Mouse (Mus musculus) forebrain, embryonic 10.5 days (tissue): ENCODE results near the gene Hrc. TPM values are rescaled to one million over a fixed set of nuclear protein-coding genes. Genes with fewer than 3 reads are reported as not detected.

Experiments
- DNase-seq: peaks from one replicate; pipeline ENCODE4 v3.0.0-alpha.2; 2017; ENCODE audit warnings: low spot score; ENCODE audit errors: extremely low spot score
- H3K27ac ChIP-seq: fragments of 300-500 bp; sonication (generic); 2 replicates; pipeline ENCODE4 v1.5.1; 2016; ENCODE audit warnings: mild to moderate bottlenecking
- H3K27me3 ChIP-seq: fragments of 300-500 bp; sonication (generic); 2 replicates; pipeline ENCODE4 v1.6.1; 2016; ENCODE audit warnings: mild to moderate bottlenecking; ENCODE audit not compliant: poor library complexity, severe bottlenecking
- H3K36me3 ChIP-seq: fragments of 300-500 bp; sonication (generic); replicated peaks from 2 replicates; pipeline ENCODE4 v1.6.1; 2016; ENCODE audit warnings: mild to moderate bottlenecking, moderate library complexity
- H3K4me1 ChIP-seq: fragments of 300-500 bp; sonication (generic); 2 replicates; pipeline ENCODE4 v1.6.1; 2016
- H3K4me3 ChIP-seq: fragments of 300-500 bp; sonication (generic); 2 replicates; pipeline ENCODE4 v1.5.1; 2016; ENCODE audit warnings: mild to moderate bottlenecking, moderate library complexity
- H3K9me3 ChIP-seq: fragments of 300-500 bp; sonication (generic); 2 replicates; pipeline ENCODE4 v1.6.1; 2016; ENCODE audit warnings: mild to moderate bottlenecking, moderate library complexity
- WGBS: fragments of 180-500 bp; shearing (Covaris S2); methylation state at CpG from one replicate; pipeline ENCODE4 v1.1.7; 2016; 5-methylcytosine and 5-hydroxymethylcytosine counted together
- polyA plus RNA-seq: library from polyadenylated mRNA; unstranded; fragments of >200 nt; fragmentation: Nextera tagmentation; extraction: Ambion mirVana; gene quantifications from 2 replicates; pipeline ENCODE4 v1.2.1, GENCODE M21; 2016

The Hrc gene
- polyA plus RNA-seq = 0.31 and 0.42 TPM in 2 replicates

DNA sequence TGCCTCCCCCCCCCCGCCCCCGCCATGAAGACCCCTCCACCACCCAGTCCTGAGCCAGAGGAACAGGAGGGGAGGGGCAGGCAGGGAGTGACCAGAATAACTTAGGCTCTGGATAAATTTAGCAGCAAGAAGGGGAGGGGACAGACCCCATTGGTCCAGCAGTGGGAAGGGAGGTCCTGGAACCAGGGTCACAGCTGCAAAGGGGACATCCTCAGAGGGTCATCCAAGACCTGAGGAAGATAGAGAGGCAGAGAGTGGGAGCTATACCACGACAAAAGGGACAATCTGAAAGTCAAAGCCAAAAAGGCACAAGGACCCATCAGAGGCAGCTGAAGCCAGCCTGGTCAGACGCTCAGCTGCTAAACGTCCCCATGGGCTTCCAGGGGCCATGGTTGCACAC, at the start of gene Hrc:
Gene Hrc (plus strand): TSS at position 235 of the 400 bp plus-strand sequence.
- no peak for DNase-seq
- H3K27ac ChIP-seq = no peak within 1 kb of the TSS; the same call in 1 of the 2 replicates
- H3K4me3 ChIP-seq = peak within 1 kb of the TSS; percentile 70
- peaks cover 66% of the 10 kb centered on the region for H3K27me3 ChIP-seq
- WGBS = 33% methylated on average over 5 of the region's 5 CpGs
- peaks cover 65% of the 10 kb centered on the region for H3K4me1 ChIP-seq
- no peaks in the 10 kb centered on the region for H3K9me3 ChIP-seq
- no peaks in the 10 kb centered on the region for H3K36me3 ChIP-seq

DNA sequence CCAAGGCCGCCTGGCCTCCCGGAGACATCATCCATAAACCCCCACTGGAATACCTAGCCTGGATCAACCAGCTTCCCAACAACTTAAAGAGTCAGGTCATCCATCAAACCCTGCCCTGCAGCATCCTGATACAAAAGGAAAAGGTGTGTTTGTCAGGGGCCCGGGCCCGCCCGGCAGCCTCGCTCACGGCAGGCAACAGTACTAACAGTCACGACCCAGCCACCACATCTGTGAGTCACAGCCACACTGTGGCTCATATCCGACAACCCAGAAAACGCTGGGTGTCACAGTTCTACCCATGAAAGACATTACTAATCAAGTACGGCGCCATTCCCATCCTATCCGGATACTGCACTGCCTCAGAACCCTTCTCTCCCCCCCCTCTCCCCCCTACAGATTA, 48.6 kb upstream of the Hrc start:
- Histone ChIP-seq H3K9me3 (no peaks in the 10 kb centered on the region), H3K27ac (no peak overlapping the region), H3K4me1 (no peaks in the 10 kb centered on the region), H3K4me3 (no peak overlapping the region), H3K36me3 (no peaks in the 10 kb centered on the region), H3K27me3 (no peaks in the 10 kb centered on the region)
- no peak for DNase-seq
- WGBS = 89% methylated on average over 13 of the region's 13 CpGs

DNA sequence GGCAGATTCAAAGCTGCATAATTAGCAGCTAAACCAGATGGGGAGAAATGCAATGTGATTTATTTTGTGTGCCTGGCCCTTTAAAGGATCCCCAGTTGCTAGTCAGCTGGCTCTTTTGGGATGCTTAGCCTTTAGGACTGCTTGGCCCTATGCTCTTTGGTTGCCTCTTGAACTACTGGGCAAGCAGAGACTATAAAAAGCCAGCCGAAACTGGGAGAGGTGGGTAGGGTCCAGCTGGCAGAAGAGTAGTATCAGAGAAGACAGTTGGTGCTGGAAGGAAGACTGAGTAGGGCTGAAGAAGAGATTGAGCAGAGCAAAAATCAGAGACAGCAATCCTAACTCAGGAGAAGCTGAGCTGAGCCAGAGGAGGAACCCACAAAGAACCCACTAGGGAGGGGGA, 38.5 kb upstream of the Hrc start:
- DNase-seq = no peak
- H3K27me3 ChIP-seq = no peaks in the 10 kb centered on the region
- H3K27ac ChIP-seq = no peak overlapping the region
- WGBS = 81% methylated on average over 1 of the region's 1 CpGs
- peaks cover 5% of the 10 kb centered on the region for H3K4me1 ChIP-seq
- no peaks in the 10 kb centered on the region for H3K9me3 ChIP-seq
- H3K36me3 ChIP-seq = no peaks in the 10 kb centered on the region
- H3K4me3 ChIP-seq = no peak overlapping the region

DNA sequence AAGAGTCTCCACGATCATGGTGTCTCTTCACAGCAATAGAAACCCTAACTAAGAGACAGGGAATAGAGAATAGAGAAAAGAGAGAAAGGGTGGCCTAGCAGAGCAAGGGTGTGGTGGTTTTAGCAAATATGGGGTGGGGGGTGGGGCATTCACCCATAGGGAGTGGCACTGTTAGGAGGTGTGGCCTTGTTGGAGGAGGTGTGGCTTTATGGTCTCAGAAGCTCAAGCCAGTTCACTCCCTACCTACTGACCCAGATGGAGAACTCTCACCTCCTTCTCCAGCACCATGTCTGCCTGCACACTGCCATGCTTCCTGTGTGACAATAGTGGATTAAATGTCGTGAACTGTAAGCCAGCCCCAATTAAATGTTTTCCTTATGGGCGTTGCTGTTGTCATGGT, 37.5 kb upstream of the Hrc start:
- H3K4me1 ChIP-seq = peaks cover 5% of the 10 kb centered on the region
- no peaks in the 10 kb centered on the region for H3K36me3 ChIP-seq
- no peak overlapping the region for H3K4me3 ChIP-seq
- WGBS = 73% methylated on average over 3 of the region's 3 CpGs
- H3K27ac ChIP-seq = no peak overlapping the region
- DNase-seq = no peak
- no peaks in the 10 kb centered on the region for H3K9me3 ChIP-seq
- H3K27me3 ChIP-seq = no peaks in the 10 kb centered on the region

DNA sequence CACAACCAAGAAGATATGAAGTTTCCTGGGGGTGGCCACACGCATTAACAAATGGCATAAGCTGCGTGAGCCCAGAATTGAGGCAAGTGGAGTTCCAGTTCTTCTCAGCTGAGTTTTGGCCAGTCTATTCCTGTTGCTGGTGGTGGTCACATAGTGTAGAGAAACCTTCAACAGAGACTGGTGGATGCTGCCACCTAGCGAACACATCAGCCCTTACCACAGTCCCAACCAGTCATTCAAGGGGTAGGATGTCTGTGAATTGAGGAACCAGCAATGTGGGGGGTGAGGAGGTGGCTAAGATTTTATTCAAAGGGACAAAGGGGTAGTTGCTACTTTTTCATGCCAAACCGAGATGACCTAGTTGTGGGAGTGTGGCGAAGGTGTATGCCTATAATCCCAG, 35.3 kb upstream of the Hrc start:
- H3K27me3 ChIP-seq = peaks cover 14% of the 10 kb centered on the region
- peak; percentile 58 for DNase-seq
- 14% methylated on average over 5 of the region's 5 CpGs for WGBS

DNA sequence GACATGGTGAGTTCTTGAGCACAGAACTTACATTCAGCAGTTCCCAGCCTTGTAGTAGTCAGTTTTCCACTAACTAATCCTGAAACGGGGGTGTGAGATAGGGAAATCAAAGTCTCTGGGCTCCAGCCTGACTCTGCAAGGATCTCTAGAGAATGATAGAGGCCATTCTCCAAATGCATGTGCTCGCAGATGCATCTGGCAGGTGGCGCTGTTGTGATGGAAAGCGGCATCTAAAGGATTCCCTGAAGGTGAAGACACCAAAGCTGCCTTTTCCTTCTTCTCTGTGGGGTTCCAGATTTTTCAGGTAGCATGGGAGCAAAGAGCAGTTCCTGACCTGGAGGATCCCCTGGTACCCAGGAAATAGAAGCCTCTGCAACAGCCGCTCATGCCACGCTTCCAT, 34.8 kb upstream of the Hrc start:
- H3K4me3 ChIP-seq = no peak overlapping the region
- H3K27ac ChIP-seq = no peak overlapping the region
- H3K36me3 ChIP-seq = no peaks in the 10 kb centered on the region
- WGBS = 18% methylated on average over 6 of the region's 6 CpGs
- peaks cover 15% of the 10 kb centered on the region for H3K27me3 ChIP-seq
- peak; percentile 37 for DNase-seq
- H3K9me3 ChIP-seq = no peaks in the 10 kb centered on the region
- peaks cover 16% of the 10 kb centered on the region for H3K4me1 ChIP-seq

More for the DNA sequence above, 35.3 kb upstream of the Hrc start:
- H3K9me3 ChIP-seq = no peaks in the 10 kb centered on the region
- H3K36me3 ChIP-seq = no peaks in the 10 kb centered on the region
- H3K4me1 ChIP-seq = peaks cover 10% of the 10 kb centered on the region
- no peak overlapping the region for H3K4me3 ChIP-seq
- H3K27ac ChIP-seq = no peak overlapping the region

DNA sequence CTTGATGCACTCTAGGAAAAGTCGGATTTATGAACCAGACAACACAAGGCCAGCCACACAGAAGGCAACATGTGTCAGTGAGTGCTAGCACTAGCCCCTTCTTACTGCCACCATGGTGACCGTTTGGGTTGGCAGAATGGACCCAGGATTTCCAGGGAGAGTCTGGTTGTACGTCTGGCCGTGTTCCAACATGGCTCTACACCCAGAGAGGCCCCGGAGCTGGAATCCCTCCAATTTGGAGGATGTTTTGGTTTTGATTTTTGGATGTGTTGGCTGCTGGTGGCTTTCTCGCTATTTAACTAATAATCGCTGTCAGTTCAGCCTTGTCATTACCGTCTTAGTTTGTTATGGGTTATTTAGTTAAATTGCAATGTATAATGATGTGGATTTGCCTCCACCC, 32.5 kb upstream of the Hrc start:
- DNase-seq = no peak
- Histone ChIP-seq H3K4me1 (peaks cover 18% of the 10 kb centered on the region), H3K4me3 (no peak overlapping the region), H3K36me3 (no peaks in the 10 kb centered on the region), H3K9me3 (no peaks in the 10 kb centered on the region), H3K27ac (no peak overlapping the region), H3K27me3 (peaks cover 15% of the 10 kb centered on the region)
- WGBS = 91% methylated on average over 8 of the region's 8 CpGs

DNA sequence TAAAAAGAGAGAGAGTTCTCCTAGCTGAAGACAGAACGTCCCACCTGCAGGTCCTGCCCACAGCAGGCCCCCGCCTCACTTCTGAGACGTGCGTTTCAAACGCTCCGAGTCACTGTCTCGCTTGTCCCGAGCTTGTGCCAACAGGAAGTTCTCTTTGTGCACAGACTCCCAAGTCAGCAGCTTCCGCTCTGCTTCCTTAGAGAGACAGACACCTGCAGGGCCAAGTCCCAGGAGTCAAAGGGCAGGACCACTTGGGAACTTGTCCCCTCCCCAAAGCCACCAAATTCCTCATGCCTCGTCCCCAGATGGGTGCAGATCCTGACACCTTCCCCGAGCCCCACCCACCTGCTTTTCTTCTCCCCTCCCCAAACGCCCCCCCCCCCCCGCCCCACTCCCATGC, 30.2 kb upstream of the Hrc start:
- no peak for DNase-seq
- H3K4me1 ChIP-seq = peaks cover 32% of the 10 kb centered on the region
- H3K9me3 ChIP-seq = no peaks in the 10 kb centered on the region
- H3K4me3 ChIP-seq = peak overlapping the region; percentile 49
- H3K27ac ChIP-seq = peak overlapping the region; percentile 67
- WGBS = 15% methylated on average over 12 of the region's 13 CpGs
- peaks cover 15% of the 10 kb centered on the region for H3K27me3 ChIP-seq
- no peaks in the 10 kb centered on the region for H3K36me3 ChIP-seq

DNA sequence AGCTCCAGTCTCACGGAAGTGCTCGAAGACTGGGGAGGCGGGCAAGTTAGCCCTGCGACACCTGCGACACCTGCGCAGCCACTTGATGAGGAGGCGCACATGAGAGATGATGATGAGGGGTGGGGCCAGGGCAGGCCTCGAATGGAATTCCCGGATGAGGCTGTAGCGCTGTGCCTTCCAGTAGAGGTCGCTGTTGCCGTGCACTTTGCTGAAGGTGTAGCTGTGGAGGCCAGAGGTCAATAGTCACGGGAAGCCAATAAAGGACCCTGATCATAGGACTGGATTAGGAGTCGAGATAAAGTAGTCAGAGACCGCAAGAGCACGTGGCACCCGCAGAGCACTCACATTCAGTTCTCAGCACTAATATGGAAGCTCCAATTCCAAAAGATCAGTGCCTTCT, 29.8 kb upstream of the Hrc start:
- peak overlapping the region; percentile 67 for H3K27ac ChIP-seq

DNA sequence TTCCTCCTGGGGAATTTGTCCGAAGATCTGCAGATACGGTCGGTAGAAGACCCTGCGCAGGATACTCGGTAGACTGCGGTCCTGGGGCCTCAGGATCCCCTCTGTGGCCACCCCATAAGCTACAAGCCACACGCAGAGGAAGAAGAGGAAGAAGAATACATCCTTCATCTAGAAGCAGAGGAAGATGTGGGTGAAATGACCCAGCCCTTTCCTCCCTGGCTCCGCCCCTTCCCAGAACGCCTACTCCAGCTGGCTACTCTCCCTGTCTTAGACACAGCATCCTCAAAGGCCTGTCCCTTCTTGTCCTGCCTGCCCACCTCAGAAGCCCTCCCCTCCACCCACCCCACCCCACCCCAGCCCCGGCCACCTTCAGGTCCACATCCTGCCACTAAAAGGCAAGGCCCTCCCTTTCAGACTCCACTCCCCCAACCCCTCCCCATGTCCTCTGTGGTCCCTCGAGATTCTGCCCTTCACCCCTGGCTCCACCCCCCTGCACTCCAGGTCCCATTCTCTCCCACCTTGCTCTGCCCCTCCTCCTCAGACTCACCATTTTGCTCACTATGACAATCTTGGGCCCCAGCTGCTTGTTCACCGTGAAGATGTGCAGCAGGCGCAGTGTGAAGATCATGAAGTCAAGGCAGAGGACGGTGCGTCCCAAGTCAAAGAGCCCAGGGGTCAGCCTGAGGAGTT, 26.4 kb upstream of the Hrc start:
- Histone ChIP-seq H3K4me3 (no peak overlapping the region), H3K9me3 (no peaks in the 10 kb centered on the region), H3K27ac (peak overlapping the region; percentile 12; the same call in 1 of the 2 replicates), H3K36me3 (no peaks in the 10 kb centered on the region), H3K27me3 (peaks cover 12% of the 10 kb centered on the region), H3K4me1 (peaks cover 47% of the 10 kb centered on the region)
- 69% methylated on average over 15 of the region's 15 CpGs for WGBS
- no peak for DNase-seq

More for the DNA sequence above, 29.8 kb upstream of the Hrc start:
- peak; percentile 77 for DNase-seq
- H3K4me1 ChIP-seq = peaks cover 34% of the 10 kb centered on the region
- peaks cover 17% of the 10 kb centered on the region for H3K27me3 ChIP-seq
- no peaks in the 10 kb centered on the region for H3K36me3 ChIP-seq
- H3K9me3 ChIP-seq = no peaks in the 10 kb centered on the region
- WGBS = 3% methylated on average over 17 of the region's 17 CpGs
- H3K4me3 ChIP-seq = peak overlapping the region; percentile 49

DNA sequence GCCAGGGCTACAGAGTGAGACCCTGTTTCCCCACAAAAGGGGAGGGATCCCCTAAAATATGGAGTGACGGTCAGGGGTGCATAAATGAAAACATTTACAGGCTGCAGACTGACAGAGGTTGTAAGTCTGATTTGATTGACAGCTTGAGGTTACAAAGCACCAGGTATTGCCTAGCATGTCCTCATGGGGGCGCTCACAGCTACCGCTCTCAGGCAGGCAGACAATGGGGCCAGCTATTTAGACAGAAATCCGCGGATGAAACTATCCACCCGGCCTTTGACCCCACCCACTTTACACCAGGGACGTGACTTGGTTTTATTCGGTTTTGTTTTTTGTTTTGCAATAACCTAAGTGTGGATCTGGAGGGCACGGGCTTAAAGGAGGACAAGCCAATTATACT, 25.6 kb upstream of the Hrc start:
- peak overlapping the region; percentile 35; the same call in 1 of the 2 replicates for H3K27ac ChIP-seq
- H3K9me3 ChIP-seq = no peaks in the 10 kb centered on the region
- WGBS = 12% methylated on average over 9 of the region's 9 CpGs
- no peaks in the 10 kb centered on the region for H3K36me3 ChIP-seq
- DNase-seq = peak; percentile 71
- H3K27me3 ChIP-seq = peaks cover 11% of the 10 kb centered on the region
- H3K4me3 ChIP-seq = no peak overlapping the region
- H3K4me1 ChIP-seq = peaks cover 46% of the 10 kb centered on the region

DNA sequence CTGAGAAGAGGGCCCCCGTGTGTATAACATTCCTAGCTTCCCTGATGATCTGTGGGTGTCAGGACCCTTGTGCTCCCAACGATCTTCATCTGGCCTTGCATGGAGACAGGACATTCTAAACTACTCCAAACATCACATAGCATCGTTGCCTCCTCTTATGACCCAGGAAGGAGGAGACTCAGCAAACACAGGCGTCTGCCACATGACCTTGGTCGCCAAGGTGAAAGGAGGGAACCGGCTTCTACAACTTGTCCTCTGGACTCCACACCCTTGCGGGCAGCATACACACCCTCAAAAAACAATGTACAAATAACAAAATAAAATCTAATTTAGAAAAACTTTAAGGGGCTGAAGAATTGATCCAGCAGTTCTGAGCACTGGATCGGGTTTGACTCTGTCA, 23.1 kb upstream of the Hrc start:
- 75% methylated on average over 8 of the region's 8 CpGs for WGBS
- peaks cover 35% of the 10 kb centered on the region for H3K4me1 ChIP-seq
- H3K36me3 ChIP-seq = no peaks in the 10 kb centered on the region
- DNase-seq = no peak
- no peaks in the 10 kb centered on the region for H3K9me3 ChIP-seq
- no peak overlapping the region for H3K27ac ChIP-seq
- no peak overlapping the region for H3K4me3 ChIP-seq
- H3K27me3 ChIP-seq = 0 out of 2 replicates have a peak, but pooled peaks cover 12% of the 10 kb centered on the region

DNA sequence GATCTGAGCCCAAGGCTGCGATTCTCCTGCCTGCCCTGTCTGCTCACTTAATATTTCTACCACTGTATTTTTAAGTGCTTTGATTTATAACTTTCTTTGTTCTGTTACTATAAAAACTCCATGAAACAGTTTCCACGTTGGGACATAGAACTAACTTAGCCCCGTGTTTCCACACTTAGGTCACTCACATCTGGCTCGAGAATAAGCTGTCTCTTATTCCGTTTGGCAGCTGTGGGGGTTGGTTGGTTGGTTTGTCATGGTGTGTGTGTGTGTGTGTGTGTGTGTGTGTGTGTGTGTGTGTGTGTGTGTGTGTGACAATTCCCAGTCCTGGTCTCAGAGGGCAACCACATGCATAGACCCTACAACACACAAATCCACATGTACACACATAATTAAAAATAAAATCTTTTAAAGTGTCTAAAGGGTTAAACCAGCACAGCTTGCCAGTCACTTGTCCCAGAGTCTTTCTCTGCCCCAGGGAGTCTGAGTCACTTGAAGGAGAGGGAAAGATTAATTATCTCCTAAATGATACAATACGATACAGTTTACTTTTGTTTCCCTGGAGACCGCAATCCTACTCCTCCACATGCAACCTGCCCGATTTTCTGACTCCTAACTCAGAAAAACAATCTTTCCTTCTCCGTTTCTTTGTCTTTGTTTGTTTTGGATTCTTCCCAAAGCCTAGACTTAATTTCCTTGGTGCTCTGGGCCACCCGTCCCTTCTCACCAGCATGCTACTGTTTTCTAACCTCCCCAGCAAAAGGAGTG, 22.2 kb upstream of the Hrc start:
- Histone ChIP-seq H3K4me1 (peaks cover 35% of the 10 kb centered on the region), H3K27ac (no peak overlapping the region), H3K9me3 (no peaks in the 10 kb centered on the region), H3K36me3 (no peaks in the 10 kb centered on the region), H3K4me3 (no peak overlapping the region), H3K27me3 (0 out of 2 replicates have a peak, but pooled peaks cover 12% of the 10 kb centered on the region)
- DNase-seq = no peak
- 43% methylated on average over 10 of the region's 10 CpGs for WGBS
